Mouse (Mus musculus) MEL (cell line): ENCODE results near the gene Ccdc141. TPM values are rescaled to one million over a fixed set of nuclear protein-coding genes. Genes with fewer than 3 reads are reported as not detected.

ENCODE experiments used
- DNase-seq: peaks from one replicate; pipeline ENCODE4 v3.0.0; 2011; ENCODE audit warnings: low read depth, low spot score
- H3K27ac ChIP-seq: 2 replicates; pipeline ENCODE4 v1.5.1; 2012; ENCODE audit warnings: low read depth, mild to moderate bottlenecking, control low read depth, low read length, moderate library complexity; ENCODE audit not compliant: control insufficient read depth
- H3K27me3 ChIP-seq, 2 experiments: fragments of 150-350 bp in 1 of 2; sonication (generic) in 1 of 2; 2 replicates each; pipeline ENCODE4 v1.6.1; 2012; ENCODE audit warnings: low read length in 2 of 2, mild to moderate bottlenecking in 2 of 2, improper control_type of control experiment in 1 of 2, moderate library complexity in 1 of 2; ENCODE audit not compliant: insufficient read depth in 2 of 2, control insufficient read depth in 1 of 2
- H3K36me3 ChIP-seq, 2 experiments: 2 replicates each; pipeline ENCODE4 v1.6.1; 2012 to 2014; ENCODE audit warnings: low read length in 2 of 2, improper control_type of control experiment in 1 of 2, inconsistent platforms in 1 of 2, mild to moderate bottlenecking in 1 of 2; ENCODE audit not compliant: insufficient read depth in 2 of 2, control insufficient read depth in 1 of 2
- H3K4me1 ChIP-seq, 2 experiments: fragments of 150-350 bp in 1 of 2; sonication (generic) in 1 of 2; 2 replicates each; pipeline ENCODE4 v1.6.1; 2012; ENCODE audit warnings: low read length in 2 of 2, improper control_type of control experiment in 1 of 2, mild to moderate bottlenecking in 1 of 2; ENCODE audit not compliant: insufficient read depth in 2 of 2, control insufficient read depth in 1 of 2
- H3K4me3 ChIP-seq, 2 experiments: fragments of 150-350 bp in 1 of 2; sonication (generic) in 1 of 2; 2 replicates each; pipeline ENCODE4 v1.5.1; 2012; ENCODE audit warnings: low read depth in 2 of 2, low read length in 2 of 2, mild to moderate bottlenecking in 2 of 2, moderate library complexity in 2 of 2, control low read depth in 1 of 2, improper control_type of control experiment in 1 of 2; ENCODE audit not compliant: control insufficient read depth in 1 of 2, insufficient read depth in 1 of 2
- H3K79me2 ChIP-seq: 2 replicates; pipeline ENCODE4 v1.6.1; 2012; ENCODE audit warnings: mild to moderate bottlenecking, low read length, moderate library complexity; ENCODE audit not compliant: control insufficient read depth, poor library complexity, insufficient read depth
- H3K9ac ChIP-seq: 2 replicates; pipeline ENCODE4 v1.6.1; 2012; ENCODE audit warnings: low read depth, mild to moderate bottlenecking, control low read depth, low read length, moderate library complexity; ENCODE audit not compliant: control insufficient read depth, poor library complexity, severe bottlenecking
- H3K9me3 ChIP-seq: fragments of 150-350 bp; sonication (generic); replicated peaks from 2 replicates; pipeline ENCODE4 v1.6.1; 2012; ENCODE audit warnings: mild to moderate bottlenecking, low read length, improper control_type of control experiment, moderate library complexity; ENCODE audit not compliant: insufficient read depth
- BHLHE40 ChIP-seq: IDR thresholded peaks from 2 replicates; pipeline ENCODE4 v1.6.1; 2012; ENCODE audit warnings: low read depth, mild to moderate bottlenecking, inconsistent platforms, low read length, improper control_type of control experiment, borderline replicate concordance
- CHD1 ChIP-seq: IDR thresholded peaks from 2 replicates; pipeline ENCODE4 v1.6.1; 2012; ENCODE audit warnings: low read depth, mild to moderate bottlenecking, inconsistent platforms, low read length, improper control_type of control experiment
- CHD2 ChIP-seq: IDR thresholded peaks from 2 replicates; pipeline ENCODE4 v1.6.1; 2011; ENCODE audit warnings: low read length, improper control_type of control experiment
- ETS1 ChIP-seq: IDR thresholded peaks from 2 replicates; pipeline ENCODE4 v1.6.1; 2012; ENCODE audit warnings: low read depth, mild to moderate bottlenecking, inconsistent platforms, low read length, improper control_type of control experiment, moderate library complexity
- HCFC1 ChIP-seq: IDR thresholded peaks from 2 replicates; pipeline ENCODE4 v1.6.1; 2012; ENCODE audit warnings: low read depth, mild to moderate bottlenecking, inconsistent platforms, low read length, improper control_type of control experiment, moderate library complexity
- JUND ChIP-seq: IDR thresholded peaks from 2 replicates; pipeline ENCODE4 v1.6.1; 2011; ENCODE audit warnings: low read depth, mild to moderate bottlenecking, improper control_type of control experiment, low read length
- KAT2A ChIP-seq: conservative IDR thresholded peaks from 2 replicates; pipeline ENCODE4 v1.6.1; 2012; ENCODE audit warnings: low read depth, low read length, improper control_type of control experiment, inconsistent platforms
- MAZ ChIP-seq: IDR thresholded peaks from 2 replicates; pipeline ENCODE4 v1.6.1; 2012; ENCODE audit warnings: low read depth, mild to moderate bottlenecking, inconsistent platforms, low read length, improper control_type of control experiment
- MEF2A ChIP-seq: IDR thresholded peaks from 2 replicates; pipeline ENCODE4 v1.6.1; 2014; ENCODE audit warnings: low read depth, mild to moderate bottlenecking, inconsistent platforms, low read length, improper control_type of control experiment; ENCODE audit not compliant: poor library complexity, insufficient replicate concordance, severe bottlenecking; ENCODE audit errors: extremely low read depth
- MXI1 ChIP-seq: IDR thresholded peaks from 2 replicates; pipeline ENCODE4 v1.6.1; 2011; ENCODE audit warnings: mild to moderate bottlenecking, low read depth, low read length, improper control_type of control experiment
- MYB ChIP-seq: IDR thresholded peaks from 2 replicates; pipeline ENCODE4 v1.6.1; 2011; ENCODE audit warnings: mild to moderate bottlenecking, low read depth, low read length, improper control_type of control experiment
- NELFE ChIP-seq: IDR thresholded peaks from 2 replicates; pipeline ENCODE4 v1.6.1; 2011; ENCODE audit warnings: low read depth, low read length, improper control_type of control experiment
- NRF1 ChIP-seq: IDR thresholded peaks from 2 replicates; pipeline ENCODE4 v1.6.1; 2014; ENCODE audit warnings: low read depth, mild to moderate bottlenecking, inconsistent platforms, low read length, improper control_type of control experiment, moderate library complexity; ENCODE audit not compliant: poor library complexity, insufficient read depth, severe bottlenecking
- POLR2AphosphoS5 ChIP-seq: IDR thresholded peaks from 2 replicates; pipeline ENCODE4 v1.6.1; 2012; ENCODE audit warnings: low read depth, borderline replicate concordance, mild to moderate bottlenecking, inconsistent platforms, low read length, moderate library complexity, mixed read lengths
- RAD21 ChIP-seq: IDR thresholded peaks from 2 replicates; pipeline ENCODE4 v1.6.1; 2011; ENCODE audit warnings: mild to moderate bottlenecking, low read depth, low read length, improper control_type of control experiment
- SIN3A ChIP-seq: IDR thresholded peaks from 2 replicates; pipeline ENCODE4 v1.6.1; 2012; ENCODE audit warnings: low read length, improper control_type of control experiment, inconsistent platforms
- SMC3 ChIP-seq: IDR thresholded peaks from 2 replicates; pipeline ENCODE4 v1.6.1; 2011; ENCODE audit warnings: low read depth, low read length, improper control_type of control experiment
- TAL1 ChIP-seq: IDR thresholded peaks from 2 replicates; pipeline ENCODE4 v1.6.1; 2012; ENCODE audit warnings: mild to moderate bottlenecking, inconsistent platforms, low read length, moderate library complexity, mixed read lengths
- TCF12 ChIP-seq: IDR thresholded peaks from 2 replicates; pipeline ENCODE4 v1.6.1; 2014; ENCODE audit warnings: low read depth, mild to moderate bottlenecking, inconsistent platforms, low read length, improper control_type of control experiment, moderate library complexity
- ZC3H11A ChIP-seq: IDR thresholded peaks from 2 replicates; pipeline ENCODE4 v1.6.1; 2012; ENCODE audit warnings: low read depth, mild to moderate bottlenecking, inconsistent platforms, low read length, improper control_type of control experiment
- ZMIZ1 ChIP-seq: IDR thresholded peaks from 2 replicates; pipeline ENCODE4 v1.6.1; 2012; ENCODE audit warnings: low read depth, mild to moderate bottlenecking, inconsistent platforms, low read length, improper control_type of control experiment, moderate library complexity
- polyA plus RNA-seq, 2 experiments: library from polyadenylated mRNA; stranded (reverse) in 1 of 2; unstranded in 1 of 2; fragments of >175 nt in 1 of 2; fragments of >200 nt in 1 of 2; gene quantifications; 2 replicates each; pipeline versions ENCODE4 v1.2.1 to v1.2.4; 2012; ENCODE audit warnings: low replicate concordance in 2 of 2, low read depth in 1 of 2; ENCODE audit not compliant: insufficient read length in 2 of 2, insufficient read depth in 1 of 2, missing spikeins in 1 of 2
- total RNA-seq: library from RNA; depleted of rRNA; stranded (reverse); fragments of 300-350 nt; gene quantifications from 2 replicates; pipeline ENCODE4 v1.2.3, GENCODE M21; 2012

Gene Ccdc141
- total and polyA plus RNA-seq, 3 experiments, result 0.54 to 1.1 TPM; not detected in 1

GRCm38 (mm10) chr2:77168781-77169180 lies 1.7 kb downstream of the Ccdc141 start:
- Histone ChIP-seq H3K4me3 (no peak overlapping the region), H3K9ac (no peak overlapping the region), H3K9me3 (no peaks in the 10 kb centered on the region), H3K79me2 (no peaks in the 10 kb centered on the region), H3K27ac (no peak overlapping the region), H3K4me1 (no peaks in the 10 kb centered on the region), H3K36me3 (no peaks in the 10 kb centered on the region), H3K27me3 (no peaks in the 10 kb centered on the region)
- DNase-seq, result no peak
- no peak for TF ChIP-seq POLR2AphosphoS5
- TF ChIP-seq TAL1, result no peak
- no peak for TF ChIP-seq JUND
- no peak for TF ChIP-seq MXI1
- no peak for TF ChIP-seq ZMIZ1
- TF ChIP-seq KAT2A, result no peak
- TF ChIP-seq NELFE, result no peak
- no peak for TF ChIP-seq ETS1
- TF ChIP-seq MEF2A, result no peak
- TF ChIP-seq NRF1, result no peak
- TF ChIP-seq MAZ, result no peak
- TF ChIP-seq SMC3, result no peak
- TF ChIP-seq BHLHE40, result no peak

GRCm38 (mm10) chr2:77168081-77168685 lies 2.3 kb downstream of the Ccdc141 start:
- H3K27me3 ChIP-seq, result no peaks in the 10 kb centered on the region
- no peak overlapping the region for H3K9ac ChIP-seq
- no peaks in the 10 kb centered on the region for H3K36me3 ChIP-seq
- H3K79me2 ChIP-seq, result no peaks in the 10 kb centered on the region
- no peaks in the 10 kb centered on the region for H3K9me3 ChIP-seq
- no peaks in the 10 kb centered on the region for H3K4me1 ChIP-seq
- no peak overlapping the region for H3K27ac ChIP-seq
- no peak for DNase-seq
- no peak for TF ChIP-seq MXI1
- H3K4me3 ChIP-seq, result no peak overlapping the region

- H3K27me3 ChIP-seq, result no peaks in the 10 kb centered on the region
- no peak for TF ChIP-seq SMC3
- no peak for TF ChIP-seq KAT2A
- TF ChIP-seq RAD21, result no peak
- no peak for TF ChIP-seq JUND
- no peak for TF ChIP-seq TCF12
- no peak for TF ChIP-seq TAL1
- TF ChIP-seq SIN3A, result no peak
- no peak for TF ChIP-seq MYB
- TF ChIP-seq CHD1, result no peak
- TF ChIP-seq POLR2AphosphoS5, result no peak
- TF ChIP-seq CHD2, result no peak
- no peak for TF ChIP-seq HCFC1
- TF ChIP-seq ZC3H11A, result no peak
- no peak for TF ChIP-seq ETS1
- TF ChIP-seq, all 39 proteins: peak for 0
- no peak overlapping the region for H3K4me3 ChIP-seq
- H3K79me2 ChIP-seq, result no peaks in the 10 kb centered on the region
- H3K9ac ChIP-seq, result no peak overlapping the region
- H3K36me3 ChIP-seq, result no peaks in the 10 kb centered on the region
- no peak for DNase-seq
- H3K9me3 ChIP-seq, result no peaks in the 10 kb centered on the region
- no peaks in the 10 kb centered on the region for H3K4me1 ChIP-seq
- no peak overlapping the region for H3K27ac ChIP-seq
Measured at GRCm38 (mm10) chr2:77166366-77166765, 4.1 kb downstream of the Ccdc141 start.
